Mouse (Mus musculus) hindbrain, embryonic 11.5 days (tissue): ENCODE results near the gene Selplg. TPM values are rescaled to one million over a fixed set of nuclear protein-coding genes. Genes with fewer than 3 reads are reported as not detected.

Experiments used
- polyA plus RNA-seq: library from polyadenylated mRNA; unstranded; fragments of >200 nt; fragmentation: Nextera tagmentation; extraction: Ambion mirVana; gene quantifications from 2 replicates; pipeline ENCODE4 v1.2.1, GENCODE M21; 2014

Gene Selplg
- polyA plus RNA-seq, 1 experiment from 2014 or later = 1.0 TPM

Other genes with a start within 250 kb of the Selplg start
- 1.1 and 3.1 TPM in 2 replicates for gene Cmklr1, start 182.2 kb downstream of the Selplg start, polyA plus RNA-seq
- gene 1700069L16Rik, start 107.9 kb downstream of the Selplg start, polyA plus RNA-seq = not detected in 2 replicates
- gene Ficd, start 96.8 kb downstream of the Selplg start, polyA plus RNA-seq = 3.3 and 3.8 TPM in 2 replicates
- 45.1 and 51.1 TPM in 2 replicates for gene Sart3, start 60.1 kb downstream of the Selplg start, polyA plus RNA-seq
- 108 TPM in 2 replicates for gene Iscu, start 59.9 kb downstream of the Selplg start, polyA plus RNA-seq
- 18.8 and 21.3 TPM in 2 replicates for gene Tmem119, start 32.1 kb downstream of the Selplg start, polyA plus RNA-seq
- 192 and 230 TPM in 2 replicates for gene Coro1c, start 76.1 kb upstream of the Selplg start, polyA plus RNA-seq
- 27.9 and 30.3 TPM in 2 replicates for gene Ssh1, start 161.2 kb upstream of the Selplg start, polyA plus RNA-seq
- not detected in 2 replicates for gene Dao, start 171.1 kb upstream of the Selplg start, polyA plus RNA-seq
- gene Usp30, start 232.8 kb upstream of the Selplg start, polyA plus RNA-seq = 11.0 and 11.1 TPM in 2 replicates